Mouse (Mus musculus): Measurements from ENCODE around the gene Klf2. TPM values are rescaled to one million over a fixed set of nuclear protein-coding genes. Genes with fewer than 3 reads are reported as not detected.

Gene Klf2
- 1.4 TPM in 2 replicates for polyA plus RNA-seq (2012)

DNA sequence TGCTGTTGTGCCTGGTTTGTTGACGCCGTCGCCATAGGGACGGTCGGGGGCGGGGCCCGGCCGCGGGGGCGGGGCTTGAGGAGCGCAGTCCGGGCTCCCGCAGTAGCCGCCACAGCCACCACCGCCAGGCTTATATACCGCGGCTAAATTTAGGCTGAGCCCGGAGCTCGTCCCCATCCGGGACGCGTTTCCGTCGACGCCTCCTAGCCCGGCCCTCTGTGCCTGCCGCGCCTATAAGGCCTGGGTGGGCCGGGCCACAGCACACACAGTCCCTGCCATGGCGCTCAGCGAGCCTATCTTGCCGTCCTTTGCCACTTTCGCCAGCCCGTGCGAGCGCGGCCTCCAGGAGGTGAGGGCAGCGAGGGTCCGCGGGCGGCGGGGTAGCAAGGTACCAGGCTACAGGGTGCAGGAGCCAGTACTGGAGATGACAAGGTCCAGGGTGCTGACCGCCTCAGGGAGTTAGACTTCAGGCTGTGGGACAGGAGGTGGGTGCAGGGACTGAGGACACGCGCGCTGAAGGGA, at the start of gene Klf2:
TSS of gene Klf2 (plus strand) at position 233 of the 522 bp plus-strand sequence.
- peaks cover 15% of the 10 kb centered on the region for H3K4me1 ChIP-seq (ENCODE audit: control insufficient read depth)
- peaks cover 60% of the 10 kb centered on the region for H3K27me3 ChIP-seq (ENCODE audit: control insufficient read depth)

DNA sequence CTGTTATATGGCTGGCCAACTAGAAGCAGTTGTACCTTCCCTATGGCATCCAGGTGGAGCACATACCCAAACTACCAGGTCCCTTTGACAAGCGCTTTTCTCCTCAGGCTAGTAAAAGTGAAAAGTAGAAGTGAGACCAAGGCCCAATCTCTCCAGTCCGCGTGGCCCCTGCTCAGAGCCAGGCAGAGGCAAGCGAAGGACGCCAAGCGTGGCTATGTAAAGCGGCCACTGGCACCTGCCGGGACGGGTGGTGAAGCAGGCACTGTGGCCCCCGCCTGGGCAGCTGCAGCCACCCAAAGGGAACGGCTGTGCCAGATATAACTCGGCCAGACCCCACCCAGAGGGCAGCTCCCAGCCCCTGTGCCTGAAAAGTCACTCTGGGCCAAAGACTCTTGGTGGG, 48.2 kb upstream of the Klf2 start:
- TF ChIP-seq TAL1 (IDR thresholded peaks at IDR 0.05; ENCODE audit: low read length) (no peak), GATA1 (IDR thresholded peaks at IDR 0.05; ENCODE audit: low read length) (no peak)
- no peaks in the 10 kb centered on the region for H3K36me3 ChIP-seq (ENCODE audit: control insufficient read depth)
- peaks cover 2% of the 10 kb centered on the region; the same call in 1 of the 2 replicates for H3K9me3 ChIP-seq (ENCODE audit: control insufficient read depth, low read length)
- peaks cover 23% of the 10 kb centered on the region for H3K4me1 ChIP-seq (ENCODE audit: control insufficient read depth)
- H3K27me3 ChIP-seq (ENCODE audit: control insufficient read depth): peaks cover 10% of the 10 kb centered on the region
- no peak overlapping the region for H3K4me3 ChIP-seq (replicated peaks)

More for the DNA sequence above, at the start of gene Klf2:
- Histone ChIP-seq H3K9me3 (ENCODE audit: control insufficient read depth, low read length) (peaks cover 9% of the 10 kb centered on the region; the same call in 1 of the 2 replicates), H3K36me3 (ENCODE audit: control insufficient read depth) (no peaks in the 10 kb centered on the region), H3K4me3 (replicated peaks) (peak within 1 kb of the TSS; percentile 60)
- TF ChIP-seq TAL1 (IDR thresholded peaks at IDR 0.05; ENCODE audit: low read length) (no peak), GATA1 (IDR thresholded peaks at IDR 0.05; ENCODE audit: low read length) (no peak)

DNA sequence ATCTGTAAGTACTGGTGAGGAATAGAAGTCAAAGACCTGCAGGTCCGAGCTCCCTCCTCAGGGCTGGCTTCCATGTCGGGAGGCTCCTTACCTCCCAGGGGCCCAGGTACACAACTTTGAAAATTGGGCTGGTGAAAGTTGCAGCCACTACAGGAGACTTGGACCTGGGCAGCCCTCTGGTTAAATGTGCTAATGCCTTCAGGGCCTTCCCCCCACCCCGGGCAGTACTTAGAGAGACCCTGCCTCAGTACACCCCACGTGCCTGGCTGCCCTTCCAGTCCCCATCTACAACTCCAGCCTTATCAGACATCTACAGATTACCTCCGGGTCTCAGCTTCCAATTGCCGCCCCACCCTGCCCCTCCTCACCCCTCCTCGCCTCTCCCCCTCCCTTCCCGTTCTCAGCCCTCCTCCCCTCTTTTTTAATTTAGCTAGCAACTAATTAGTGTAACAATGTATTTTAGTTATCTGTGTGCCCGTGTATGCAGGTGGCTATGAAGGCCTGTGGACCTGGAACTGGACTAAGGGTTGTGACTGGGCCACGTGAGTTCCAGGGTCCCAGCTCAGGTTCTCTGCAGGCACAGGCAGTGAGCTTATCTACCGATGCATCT, 47.7 kb upstream of the Klf2 start:
- peaks cover 23% of the 10 kb centered on the region for H3K4me1 ChIP-seq (ENCODE audit: control insufficient read depth)
- H3K4me3 ChIP-seq (replicated peaks): no peak overlapping the region
- H3K27me3 ChIP-seq (ENCODE audit: control insufficient read depth): peaks cover 10% of the 10 kb centered on the region

DNA sequence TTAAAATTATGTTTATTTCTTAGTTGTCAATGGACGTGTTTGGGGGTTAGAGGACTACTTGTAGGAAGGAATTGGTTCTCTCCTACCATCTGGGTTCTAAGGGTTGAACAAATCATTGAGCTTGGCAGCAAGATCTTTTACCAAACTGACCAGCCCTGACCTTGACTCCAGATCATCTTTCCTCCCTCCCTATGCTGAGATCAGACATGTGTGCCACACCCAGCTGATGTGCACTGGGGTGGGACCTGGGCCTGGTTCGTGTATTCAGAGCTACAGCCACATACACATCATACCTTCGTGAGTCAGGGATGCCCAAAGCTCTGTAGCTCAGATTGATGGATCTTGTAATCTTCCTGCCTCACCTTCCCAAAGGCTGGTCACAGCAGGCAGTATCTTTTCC, 47.1 kb upstream of the Klf2 start:
- Histone ChIP-seq H3K9me3 (ENCODE audit: control insufficient read depth, low read length) (peaks cover 2% of the 10 kb centered on the region; the same call in 1 of the 2 replicates), H3K4me1 (ENCODE audit: control insufficient read depth) (peaks cover 23% of the 10 kb centered on the region), H3K27me3 (ENCODE audit: control insufficient read depth) (peaks cover 10% of the 10 kb centered on the region), H3K4me3 (replicated peaks) (no peak overlapping the region), H3K36me3 (ENCODE audit: control insufficient read depth) (no peaks in the 10 kb centered on the region)
- TF ChIP-seq TAL1 (IDR thresholded peaks at IDR 0.05; ENCODE audit: low read length) (no peak), GATA1 (IDR thresholded peaks at IDR 0.05; ENCODE audit: low read length) (no peak)

More for the DNA sequence above, 47.7 kb upstream of the Klf2 start:
- no peaks in the 10 kb centered on the region for H3K36me3 ChIP-seq (ENCODE audit: control insufficient read depth)
- TF ChIP-seq TAL1 (IDR thresholded peaks at IDR 0.05; ENCODE audit: low read length): no peak
- no peak for TF ChIP-seq GATA1 (IDR thresholded peaks at IDR 0.05; ENCODE audit: low read length)
- H3K9me3 ChIP-seq (ENCODE audit: control insufficient read depth, low read length): peaks cover 2% of the 10 kb centered on the region; the same call in 1 of the 2 replicates

DNA sequence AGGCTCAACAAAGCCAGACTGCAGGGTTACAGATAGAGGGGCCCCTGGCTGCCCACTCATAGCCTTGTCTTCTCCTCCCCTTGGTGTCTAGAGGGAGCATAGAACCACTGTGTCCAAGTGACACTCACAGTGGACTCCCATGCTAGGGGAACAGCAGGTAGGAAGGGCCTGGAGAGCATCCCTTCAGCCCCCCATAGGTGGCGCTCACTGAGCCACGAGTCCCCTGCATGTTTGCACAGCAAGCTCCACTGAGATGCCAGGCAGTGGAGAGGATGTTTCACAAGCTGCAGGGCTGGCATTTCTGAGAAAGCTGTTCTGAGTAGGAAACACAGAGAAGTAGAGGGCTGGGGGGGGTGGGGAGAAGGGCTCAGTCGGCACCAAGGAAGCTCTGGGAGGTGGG, 46.5 kb upstream of the Klf2 start:
- H3K4me3 ChIP-seq (replicated peaks): no peak overlapping the region
- H3K36me3 ChIP-seq (ENCODE audit: control insufficient read depth): no peaks in the 10 kb centered on the region
- TF ChIP-seq GATA1 (IDR thresholded peaks at IDR 0.05; ENCODE audit: low read length): no peak
- no peak for TF ChIP-seq TAL1 (IDR thresholded peaks at IDR 0.05; ENCODE audit: low read length)
- peaks cover 29% of the 10 kb centered on the region for H3K4me1 ChIP-seq (ENCODE audit: control insufficient read depth)
- peaks cover 10% of the 10 kb centered on the region for H3K27me3 ChIP-seq (ENCODE audit: control insufficient read depth)
- peaks cover 2% of the 10 kb centered on the region; the same call in 1 of the 2 replicates for H3K9me3 ChIP-seq (ENCODE audit: control insufficient read depth, low read length)

DNA sequence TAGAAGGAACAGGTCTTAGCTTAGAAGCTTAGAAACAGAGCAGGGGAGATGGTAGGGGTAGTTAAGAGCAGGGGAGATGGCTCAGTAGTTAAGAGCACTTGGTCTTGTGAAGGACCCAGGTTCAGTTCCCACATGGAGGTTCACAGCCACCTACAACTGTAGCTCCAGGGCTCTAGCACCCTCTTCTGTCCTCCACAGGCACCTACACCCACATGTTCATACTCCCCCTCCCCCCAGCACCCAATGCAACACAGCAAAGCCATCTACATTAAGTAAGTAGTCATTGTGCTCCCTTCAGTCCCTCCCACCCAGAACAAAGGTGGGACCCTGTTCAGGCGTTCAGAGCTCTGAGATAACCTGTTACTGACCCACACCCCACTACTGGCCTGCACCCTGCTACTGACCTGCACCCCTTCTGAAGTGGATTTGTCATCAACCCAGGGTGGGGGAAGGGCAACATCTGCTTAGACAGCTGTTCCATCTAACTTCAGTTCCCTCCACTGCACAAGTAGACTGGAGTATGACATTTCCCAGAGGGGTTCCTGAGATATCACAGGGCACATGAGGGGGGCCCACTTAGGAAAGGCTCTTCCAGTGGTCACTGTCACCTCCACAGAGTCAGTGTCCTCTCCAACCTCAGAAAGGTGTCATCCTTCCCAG, 45.6 kb upstream of the Klf2 start:
- no peak overlapping the region for H3K4me3 ChIP-seq (replicated peaks)
- TF ChIP-seq TAL1 (IDR thresholded peaks at IDR 0.05; ENCODE audit: low read length) (no peak), GATA1 (IDR thresholded peaks at IDR 0.05; ENCODE audit: low read length) (no peak)
- H3K36me3 ChIP-seq (ENCODE audit: control insufficient read depth): no peaks in the 10 kb centered on the region
- peaks cover 2% of the 10 kb centered on the region; the same call in 1 of the 2 replicates for H3K9me3 ChIP-seq (ENCODE audit: control insufficient read depth, low read length)
- peaks cover 29% of the 10 kb centered on the region for H3K4me1 ChIP-seq (ENCODE audit: control insufficient read depth)
- peaks cover 6% of the 10 kb centered on the region for H3K27me3 ChIP-seq (ENCODE audit: control insufficient read depth)

DNA sequence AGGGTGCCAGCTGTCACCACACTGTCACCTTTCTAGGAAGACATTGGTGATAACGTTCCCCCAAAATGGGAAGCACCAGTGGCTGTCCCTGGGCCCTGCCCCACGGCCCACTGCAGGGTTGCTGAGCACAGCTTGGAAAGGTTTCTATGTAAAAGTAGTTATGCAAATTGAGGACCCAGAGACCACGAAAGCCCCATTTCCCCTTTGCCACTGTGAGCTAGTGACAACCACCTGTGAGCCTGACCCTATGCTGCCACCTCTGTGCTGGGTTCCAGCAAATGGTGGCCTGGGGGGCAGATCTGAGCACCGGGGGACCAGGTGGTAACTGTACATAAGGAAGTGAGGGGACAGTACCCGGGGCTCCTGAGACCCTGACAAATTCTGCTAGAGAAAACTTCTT, 45.0 kb upstream of the Klf2 start:
- H3K9me3 ChIP-seq (ENCODE audit: control insufficient read depth, low read length): peaks cover 2% of the 10 kb centered on the region; the same call in 1 of the 2 replicates
- peaks cover 23% of the 10 kb centered on the region for H3K4me1 ChIP-seq (ENCODE audit: control insufficient read depth)
- H3K27me3 ChIP-seq (ENCODE audit: control insufficient read depth): peaks cover under 1% of the 10 kb centered on the region
- no peak overlapping the region for H3K4me3 ChIP-seq (replicated peaks)
- H3K36me3 ChIP-seq (ENCODE audit: control insufficient read depth): no peaks in the 10 kb centered on the region
- TF ChIP-seq GATA1 (IDR thresholded peaks at IDR 0.05; ENCODE audit: low read length): no peak

DNA sequence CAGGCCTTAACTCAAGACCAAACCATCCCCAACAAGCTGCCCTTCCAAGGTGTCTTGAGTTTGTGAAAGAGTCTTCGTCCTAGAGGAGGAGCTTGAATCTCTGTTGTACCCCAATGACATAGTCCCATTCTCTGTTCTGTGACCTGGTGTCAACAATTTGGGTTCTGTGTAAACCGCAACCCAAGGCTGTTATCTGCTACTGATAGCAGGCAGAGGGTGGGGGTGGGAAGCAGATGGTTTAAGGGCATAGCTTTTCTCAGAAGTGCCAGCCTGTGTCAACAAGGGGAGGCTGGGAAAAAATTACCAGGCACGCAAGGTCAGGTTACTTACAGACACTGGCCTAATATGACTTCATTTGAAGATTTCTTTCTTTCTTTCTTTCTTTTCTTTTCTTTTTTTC, 41.6 kb upstream of the Klf2 start:
- peaks cover 9% of the 10 kb centered on the region for H3K4me1 ChIP-seq (ENCODE audit: control insufficient read depth)

DNA sequence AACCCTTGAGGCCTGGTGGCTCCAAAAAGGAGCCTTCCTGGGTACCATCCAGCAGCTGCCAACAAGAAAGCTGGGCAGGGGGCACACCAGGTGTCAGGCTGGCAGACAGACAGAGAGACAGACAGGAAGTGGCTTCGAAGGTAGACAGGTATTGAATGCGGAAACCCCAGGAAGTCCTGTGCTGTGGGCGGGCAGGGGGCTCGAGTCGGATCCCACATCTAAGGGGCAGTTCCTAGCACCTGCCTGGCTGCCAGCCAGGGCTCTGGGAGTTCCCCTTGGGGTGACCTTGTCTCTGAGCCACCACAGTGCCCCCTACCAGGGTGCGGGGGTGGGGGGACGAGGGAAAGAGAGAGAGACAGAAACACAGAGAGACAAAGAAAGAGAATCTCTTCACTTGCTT, 39.7 kb upstream of the Klf2 start:
- Histone ChIP-seq H3K4me1 (ENCODE audit: control insufficient read depth) (peaks cover 8% of the 10 kb centered on the region), H3K9me3 (ENCODE audit: control insufficient read depth, low read length) (no peaks in the 10 kb centered on the region), H3K36me3 (ENCODE audit: control insufficient read depth) (no peaks in the 10 kb centered on the region), H3K27me3 (ENCODE audit: control insufficient read depth) (peaks cover 3% of the 10 kb centered on the region; the same call in 1 of the 2 replicates), H3K4me3 (replicated peaks) (no peak overlapping the region)
- TF ChIP-seq TAL1 (IDR thresholded peaks at IDR 0.05; ENCODE audit: low read length) (no peak), GATA1 (IDR thresholded peaks at IDR 0.05; ENCODE audit: low read length) (no peak)

More for the DNA sequence above, 41.6 kb upstream of the Klf2 start:
- no peaks in the 10 kb centered on the region for H3K36me3 ChIP-seq (ENCODE audit: control insufficient read depth)
- TF ChIP-seq TAL1 (IDR thresholded peaks at IDR 0.05; ENCODE audit: low read length): no peak
- TF ChIP-seq GATA1 (IDR thresholded peaks at IDR 0.05; ENCODE audit: low read length): no peak
- H3K4me3 ChIP-seq (replicated peaks): no peak overlapping the region
- H3K9me3 ChIP-seq (ENCODE audit: control insufficient read depth, low read length): peaks cover 2% of the 10 kb centered on the region; the same call in 1 of the 2 replicates
- H3K27me3 ChIP-seq (ENCODE audit: control insufficient read depth): peaks cover 3% of the 10 kb centered on the region; the same call in 1 of the 2 replicates

Measured in erythroblast, embryonic 14.5 days (primary cell).